Mouse (Mus musculus) megakaryocyte, embryonic 14.5 days (primary cell): ENCODE measurements at regions not wholly inside any gene's neighbourhood (a gene's known extent, or its start where the extent isn't known, plus 50 kb on each side); places are given as distances from the start of the nearest gene placed in this dataset.
"Not testable (repeated sequence)": the region's sequence is repeated elsewhere in the genome, so short reads cannot be mapped to it uniquely, and the experiment has no call there.

ENCODE experiments used
- H3K27me3 ChIP-seq: replicated peaks from 2 replicates; pipeline ENCODE3; 2012; ENCODE audit warnings: inconsistent platforms
- H3K36me3 ChIP-seq: replicated peaks from 2 replicates; pipeline ENCODE3; 2012; ENCODE audit warnings: low read length, inconsistent platforms, mixed read lengths
- H3K4me1 ChIP-seq: 2 replicates; pipeline ENCODE4 v1.6.1; 2012; ENCODE audit warnings: inconsistent platforms
- H3K4me3 ChIP-seq: replicated peaks from 2 replicates; pipeline ENCODE3; 2012; ENCODE audit warnings: moderate library complexity, mild to moderate bottlenecking, inconsistent platforms
- H3K9me3 ChIP-seq: 2 replicates; pipeline ENCODE4 v1.6.1; 2012; ENCODE audit warnings: inconsistent platforms
- FLI1 ChIP-seq: IDR thresholded peaks from 2 replicates; pipeline ENCODE4 v1.6.1; 2012; ENCODE audit warnings: low read length, inconsistent platforms, mixed read lengths
- GATA1 ChIP-seq: IDR thresholded peaks from 3 replicates; pipeline ENCODE4 v1.6.1; 2012; ENCODE audit warnings: mixed read lengths, low read length, inconsistent platforms, borderline replicate concordance

- Histone ChIP-seq H3K9me3 (no peaks in the 10 kb centered on the region), H3K4me1 (peaks cover 15% of the 10 kb centered on the region), H3K36me3 (no peaks in the 10 kb centered on the region), H3K4me3 (no peak overlapping the region), H3K27me3 (peaks cover 5% of the 10 kb centered on the region)
- no peak for TF ChIP-seq FLI1
- TF ChIP-seq GATA1 = no peak
These were observed 82.9 kb upstream of the Xcl1 start for GRCm38 (mm10) chr1:165018236-165018635.

GRCm38 (mm10) chr1:165017793-165018192 is 82.5 kb upstream of the Xcl1 start:
- Histone ChIP-seq H3K4me1 (peaks cover 19% of the 10 kb centered on the region), H3K27me3 (peaks cover 5% of the 10 kb centered on the region), H3K36me3 (no peaks in the 10 kb centered on the region), H3K4me3 (no peak overlapping the region), H3K9me3 (no peaks in the 10 kb centered on the region)
- no peak for TF ChIP-seq GATA1
- TF ChIP-seq FLI1 = no peak

- Histone ChIP-seq H3K4me3 (no peak overlapping the region), H3K9me3 (no peaks in the 10 kb centered on the region), H3K36me3 (no peaks in the 10 kb centered on the region), H3K4me1 (peaks cover 12% of the 10 kb centered on the region), H3K27me3 (peaks cover 6% of the 10 kb centered on the region)
- TF ChIP-seq FLI1 = no peak
- TF ChIP-seq GATA1 = no peak
These were observed 79.0 kb upstream of the Xcl1 start for GRCm38 (mm10) chr1:165014328-165014727.

GRCm38 (mm10) chr1:165013428-165013827 is 78.1 kb upstream of the Xcl1 start:
- Histone ChIP-seq H3K9me3 (no peaks in the 10 kb centered on the region), H3K27me3 (peaks cover 3% of the 10 kb centered on the region)
- TF ChIP-seq FLI1 = no peak
- TF ChIP-seq GATA1 = no peak

GRCm38 (mm10) chr1:165012376-165012775 is 77.0 kb upstream of the Xcl1 start:
- H3K36me3 ChIP-seq = no peaks in the 10 kb centered on the region
- H3K9me3 ChIP-seq = no peaks in the 10 kb centered on the region

More at GRCm38 (mm10) chr1:165013428-165013827, 78.1 kb upstream of the Xcl1 start:
- Histone ChIP-seq H3K4me1 (peaks cover 12% of the 10 kb centered on the region), H3K36me3 (no peaks in the 10 kb centered on the region), H3K4me3 (no peak overlapping the region)

GRCm38 (mm10) chr1:164999515-164999914 is 64.2 kb upstream of the Xcl1 start:
- Histone ChIP-seq H3K4me1 (peaks cover 11% of the 10 kb centered on the region), H3K36me3 (no peaks in the 10 kb centered on the region), H3K4me3 (no peak overlapping the region), H3K27me3 (peaks cover 2% of the 10 kb centered on the region), H3K9me3 (peaks cover 8% of the 10 kb centered on the region; the same call in 1 of the 2 replicates)
- no peak for TF ChIP-seq FLI1
- TF ChIP-seq GATA1 = no peak

More at GRCm38 (mm10) chr1:165012376-165012775, 77.0 kb upstream of the Xcl1 start:
- no peak for TF ChIP-seq FLI1
- TF ChIP-seq GATA1 = no peak
- Histone ChIP-seq H3K4me3 (no peak overlapping the region), H3K4me1 (peaks cover 12% of the 10 kb centered on the region), H3K27me3 (peaks cover 3% of the 10 kb centered on the region)

- peaks cover 5% of the 10 kb centered on the region; the same call in 1 of the 2 replicates for H3K9me3 ChIP-seq
- peaks cover 11% of the 10 kb centered on the region for H3K4me1 ChIP-seq
- H3K36me3 ChIP-seq = no peaks in the 10 kb centered on the region
- H3K4me3 ChIP-seq = no peak overlapping the region
- TF ChIP-seq FLI1 (no peak), GATA1 (no peak)
- H3K27me3 ChIP-seq = peaks cover 4% of the 10 kb centered on the region
These were observed 63.3 kb upstream of the Xcl1 start for GRCm38 (mm10) chr1:164998621-164999020.

- Histone ChIP-seq H3K4me3 (no peak overlapping the region), H3K36me3 (no peaks in the 10 kb centered on the region), H3K27me3 (peaks cover 4% of the 10 kb centered on the region), H3K9me3 (peaks cover 4% of the 10 kb centered on the region; the same call in 1 of the 2 replicates), H3K4me1 (peaks cover 13% of the 10 kb centered on the region)
- TF ChIP-seq GATA1 = no peak
- no peak for TF ChIP-seq FLI1
These were observed 62.3 kb upstream of the Xcl1 start for GRCm38 (mm10) chr1:164997660-164998059.

GRCm38 (mm10) chr1:164994247-164994660 is 58.9 kb upstream of the Xcl1 start:
- Histone ChIP-seq H3K4me3 (no peak overlapping the region), H3K4me1 (peaks cover 9% of the 10 kb centered on the region), H3K27me3 (peaks cover 2% of the 10 kb centered on the region), H3K9me3 (peaks cover 4% of the 10 kb centered on the region; the same call in 1 of the 2 replicates), H3K36me3 (no peaks in the 10 kb centered on the region)
- TF ChIP-seq GATA1 (no peak), FLI1 (no peak)

GRCm38 (mm10) chr1:164993175-164993875 is 58.0 kb upstream of the Xcl1 start:
- not testable (repeated sequence) for H3K4me1 ChIP-seq, H3K4me3 ChIP-seq, H3K36me3 ChIP-seq, H3K27me3 ChIP-seq, H3K9me3 ChIP-seq

GRCm38 (mm10) chr1:164988982-164989381 is 53.7 kb upstream of the Xcl1 start:
- 0 out of 2 replicates have a peak, but pooled peaks cover 3% of the 10 kb centered on the region for H3K4me1 ChIP-seq
- H3K4me3 ChIP-seq = no peak overlapping the region
- H3K27me3 ChIP-seq = peaks cover 1% of the 10 kb centered on the region
- peaks cover 21% of the 10 kb centered on the region for H3K9me3 ChIP-seq
- H3K36me3 ChIP-seq = no peaks in the 10 kb centered on the region
- TF ChIP-seq GATA1 (no peak), FLI1 (no peak)
